Mouse (Mus musculus) forebrain, embryonic 11.5 days (tissue): ENCODE measurements around the gene Gm29094. TPM values are rescaled to one million over a fixed set of nuclear protein-coding genes. Genes with fewer than 3 reads are reported as not detected.
"Not testable (repeated sequence)": the region's sequence is repeated elsewhere in the genome, so short reads cannot be mapped to it uniquely, and the experiment has no call there.

Source experiments
- ATAC-seq: fragments of 200-750 bp; cut with Nextera tagmentation; replicated peaks from 2 replicates; pipeline ENCODE4 v1.8.0; 2017; ENCODE audit warnings: moderate TSS enrichment; ENCODE audit not compliant: low FRiP score
- DNase-seq: peaks from one replicate; pipeline ENCODE4 v3.0.0-alpha.2; 2017; ENCODE audit warnings: low spot score
- H3K27ac ChIP-seq: fragments of 300-500 bp; sonication (generic); 2 replicates; pipeline ENCODE4 v1.5.1; 2014; ENCODE audit warnings: low read depth, low read length
- H3K27me3 ChIP-seq: fragments of 300-500 bp; sonication (generic); 2 replicates; pipeline ENCODE4 v1.6.1; 2014; ENCODE audit warnings: mild to moderate bottlenecking, low read length, mixed read lengths; ENCODE audit not compliant: control insufficient read depth, insufficient read depth
- H3K36me3 ChIP-seq: fragments of 300-500 bp; sonication (generic); 2 replicates; pipeline ENCODE4 v1.6.1; 2014; ENCODE audit warnings: mild to moderate bottlenecking, low read length, moderate library complexity, mixed read lengths; ENCODE audit not compliant: control insufficient read depth, insufficient read depth
- H3K4me1 ChIP-seq: fragments of 300-500 bp; sonication (generic); replicated peaks from 2 replicates; pipeline ENCODE4 v1.6.1; 2014; ENCODE audit warnings: low read length, mixed read lengths; ENCODE audit not compliant: control insufficient read depth, insufficient read depth
- H3K4me2 ChIP-seq: fragments of 300-500 bp; sonication (generic); 2 replicates; pipeline ENCODE4 v1.6.1; 2014; ENCODE audit warnings: low read depth, mild to moderate bottlenecking, low read length, moderate library complexity, mixed read lengths; ENCODE audit not compliant: severe bottlenecking
- H3K4me3 ChIP-seq: fragments of 300-500 bp; sonication (generic); 2 replicates; pipeline ENCODE4 v1.5.1; 2014; ENCODE audit warnings: low read depth, low read length
- H3K9ac ChIP-seq: fragments of 300-500 bp; sonication (generic); 2 replicates; pipeline ENCODE4 v1.6.1; 2014; ENCODE audit warnings: low read length
- H3K9me3 ChIP-seq: fragments of 300-500 bp; sonication (generic); 2 replicates; pipeline ENCODE4 v1.6.1; 2016; ENCODE audit warnings: low read length, mixed read lengths; ENCODE audit not compliant: control insufficient read depth
- WGBS: fragments of 180-500 bp; shearing (Covaris S2); extraction: QIAGEN DNeasy Blood & Tissue Kit; methylation state at CpG from one replicate; pipeline ENCODE4 v1.1.7; 2014; 5-methylcytosine and 5-hydroxymethylcytosine counted together
- polyA plus RNA-seq: library from polyadenylated mRNA; unstranded; fragments of >200 nt; fragmentation: Nextera tagmentation; extraction: Ambion mirVana; gene quantifications from 2 replicates; pipeline ENCODE4 v1.2.1, GENCODE M21; 2014

Gm29094 gene
- polyA plus RNA-seq, 1 experiment from 2014 or later = 0.33 TPM

DNA sequence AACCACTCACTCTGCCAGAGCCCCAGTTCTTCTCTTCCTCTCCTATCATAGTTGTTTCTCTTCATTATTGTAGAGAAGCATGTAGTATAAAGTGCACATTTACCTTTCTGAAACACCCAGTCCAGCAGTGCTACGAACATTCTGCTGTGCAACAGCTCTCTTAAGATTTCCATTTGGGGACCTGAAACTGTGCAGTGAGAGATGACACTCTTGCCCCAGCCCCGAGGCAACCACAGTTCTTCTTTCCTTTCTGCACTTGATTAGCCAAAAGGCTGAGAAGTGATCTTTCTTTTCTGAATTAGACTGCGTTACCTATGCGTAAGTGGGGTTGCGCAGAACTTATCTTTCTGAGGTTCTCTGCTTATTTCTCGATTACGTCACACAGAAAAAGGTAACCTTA lies 28.9 kb downstream of the Gm29094 start:
- Histone ChIP-seq H3K36me3 (no peaks in the 10 kb centered on the region), H3K4me1 (no peaks in the 10 kb centered on the region), H3K4me2 (no peak overlapping the region), H3K27me3 (no peaks in the 10 kb centered on the region), H3K27ac (no peak overlapping the region), H3K9ac (no peak overlapping the region), H3K4me3 (no peak overlapping the region), H3K9me3 (no peaks in the 10 kb centered on the region)
- 90% methylated on average over 7 of the region's 7 CpGs for whole genome bisulfite sequencing
- ATAC-seq = no peak
- no peak for DNase-seq

GRCm38 (mm10) chr9:89230897-89231497 lies 31.8 kb downstream of the Gm29094 start:
- not testable (repeated sequence) for H3K9me3 ChIP-seq
- WGBS = 65% methylated on average over 1 of the region's 2 CpGs

DNA sequence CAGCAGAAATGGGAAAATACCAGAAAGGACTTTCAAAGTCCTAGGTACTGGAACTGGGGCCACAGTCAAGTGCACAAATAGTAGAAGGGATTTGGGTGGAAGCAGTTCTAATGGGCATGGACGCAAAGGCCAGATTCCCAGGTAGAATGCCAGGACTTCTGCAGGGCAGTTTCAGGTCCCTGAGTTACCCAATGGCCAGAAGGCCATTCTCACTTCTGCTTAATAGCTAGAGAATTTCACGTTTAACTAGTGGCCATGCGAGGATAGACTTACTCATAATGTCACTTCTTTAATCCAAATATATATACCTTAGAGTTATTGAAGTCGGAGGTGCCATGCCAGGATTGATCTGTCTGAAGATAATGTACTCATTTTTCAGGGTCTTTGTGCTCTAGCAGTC lies 38.0 kb downstream of the Gm29094 start:
- H3K27me3 ChIP-seq, H3K9me3 ChIP-seq, H3K4me2 ChIP-seq, H3K4me3 ChIP-seq, H3K27ac ChIP-seq, ATAC-seq, H3K4me1 ChIP-seq, DNase-seq, H3K9ac ChIP-seq, H3K36me3 ChIP-seq: not testable (repeated sequence)
- WGBS = 87% methylated on average over 4 of the region's 4 CpGs

More at GRCm38 (mm10) chr9:89230897-89231497, 31.8 kb downstream of the Gm29094 start:
- not testable (repeated sequence) for H3K4me1 ChIP-seq, DNase-seq, H3K4me2 ChIP-seq, H3K36me3 ChIP-seq, H3K27ac ChIP-seq, H3K9ac ChIP-seq, H3K4me3 ChIP-seq, ATAC-seq, H3K27me3 ChIP-seq

DNA sequence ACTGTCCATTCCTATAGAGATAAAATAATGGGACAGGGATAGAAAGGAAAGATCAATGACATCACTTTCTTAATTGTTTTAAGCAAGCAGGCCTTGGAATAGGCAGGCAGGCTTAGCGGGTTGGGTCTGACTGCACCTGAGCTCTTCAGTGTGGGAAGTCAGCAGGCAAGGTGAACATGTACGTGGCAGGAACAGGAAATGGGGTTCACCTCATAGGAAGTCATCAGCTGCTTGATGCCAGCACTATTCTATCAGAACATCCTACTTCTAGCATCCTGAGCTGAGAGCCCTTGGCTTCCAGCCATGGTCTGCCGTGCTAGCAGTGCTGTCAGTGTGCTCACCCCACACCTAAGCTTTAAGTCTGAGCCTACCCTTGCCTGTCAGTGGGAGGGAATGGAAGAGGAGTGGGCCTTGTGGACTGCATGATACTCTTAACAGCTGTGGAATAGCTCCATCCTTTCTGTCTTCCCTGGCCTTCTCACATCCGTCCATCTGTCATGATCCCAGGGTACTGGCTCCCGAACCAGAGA lies 39.9 kb downstream of the Gm29094 start:
- H3K9ac ChIP-seq, H3K27me3 ChIP-seq, H3K9me3 ChIP-seq, H3K36me3 ChIP-seq, H3K4me2 ChIP-seq, ATAC-seq, H3K4me1 ChIP-seq, DNase-seq, H3K4me3 ChIP-seq, H3K27ac ChIP-seq: not testable (repeated sequence)
- 94% methylated on average over 4 of the region's 5 CpGs for WGBS

GRCm38 (mm10) chr9:89240516-89241019 lies 41.4 kb downstream of the Gm29094 start:
- H3K36me3 ChIP-seq, H3K4me2 ChIP-seq, H3K4me1 ChIP-seq, DNase-seq, H3K4me3 ChIP-seq, H3K9me3 ChIP-seq, H3K9ac ChIP-seq, ATAC-seq, H3K27me3 ChIP-seq, H3K27ac ChIP-seq: not testable (repeated sequence)
- 90% methylated on average over 3 of the region's 3 CpGs for WGBS

DNA sequence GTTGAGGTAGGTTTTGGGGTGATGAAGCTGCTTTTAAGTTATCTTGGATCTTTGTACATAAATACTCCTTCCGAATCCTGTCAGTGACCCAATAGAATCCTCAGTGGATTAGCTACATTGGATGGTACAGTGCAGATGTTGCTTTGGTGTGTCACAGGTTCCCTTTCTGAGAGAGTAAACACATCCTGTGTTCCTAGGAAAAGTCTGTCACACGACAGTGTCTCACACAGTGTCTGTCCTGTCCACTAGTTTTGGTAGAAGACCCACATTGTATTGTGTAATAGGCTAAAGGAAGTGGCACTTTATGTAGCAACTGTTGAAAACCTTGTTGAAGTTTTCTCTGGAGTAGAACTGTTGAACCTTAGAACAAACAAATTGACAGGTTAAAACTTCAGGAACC lies 54.2 kb downstream of the Gm29094 start:
- Histone ChIP-seq H3K9me3 (no peaks in the 10 kb centered on the region), H3K4me2 (no peak overlapping the region), H3K36me3 (no peaks in the 10 kb centered on the region), H3K27me3 (no peaks in the 10 kb centered on the region), H3K27ac (no peak overlapping the region), H3K4me3 (no peak overlapping the region), H3K4me1 (no peaks in the 10 kb centered on the region), H3K9ac (no peak overlapping the region)
- DNase-seq (no peak), ATAC-seq (no peak)
- 89% methylated on average over 2 of the region's 2 CpGs for WGBS

DNA sequence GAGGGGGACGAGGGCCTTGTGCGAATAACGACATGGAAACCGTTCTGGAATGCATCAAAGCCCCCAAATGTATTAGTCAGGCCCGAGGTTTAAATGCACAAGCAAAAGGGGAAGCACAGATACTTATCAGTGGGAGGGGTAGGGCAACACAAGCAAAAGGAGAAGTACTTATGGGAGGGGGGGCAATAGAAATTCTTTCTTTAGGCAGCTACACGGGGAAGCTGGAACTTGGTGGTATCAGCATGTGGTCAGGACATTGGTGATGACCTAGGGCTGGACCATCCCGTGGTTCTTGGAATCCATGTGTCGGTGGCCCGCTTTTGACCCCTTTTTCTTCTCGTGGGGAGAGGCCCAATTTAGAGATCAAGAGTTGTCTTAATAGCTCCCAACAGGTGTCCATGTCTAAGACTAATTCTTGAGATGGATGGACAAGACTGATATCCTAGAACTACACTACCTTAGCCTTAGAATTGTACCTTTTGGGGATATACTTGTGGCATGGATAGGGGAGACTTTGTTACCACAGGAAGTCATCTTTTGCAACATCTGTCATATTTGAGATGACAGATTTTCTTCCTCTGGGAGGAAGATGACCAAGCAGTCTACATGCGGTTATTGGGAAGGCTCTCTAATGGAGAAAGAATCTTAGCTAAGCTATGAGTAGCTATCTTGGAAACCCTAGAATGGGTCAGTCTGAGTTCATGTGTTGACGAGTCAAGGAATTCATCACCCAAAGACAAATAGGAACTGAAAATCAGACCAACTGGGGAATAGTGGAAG lies 57.6 kb downstream of the Gm29094 start:
- no peak for DNase-seq
- Histone ChIP-seq H3K4me2 (no peak overlapping the region), H3K4me3 (no peak overlapping the region), H3K4me1 (no peaks in the 10 kb centered on the region), H3K9me3 (no peaks in the 10 kb centered on the region), H3K27ac (no peak overlapping the region), H3K36me3 (no peaks in the 10 kb centered on the region), H3K27me3 (no peaks in the 10 kb centered on the region), H3K9ac (no peak overlapping the region)
- no peak for ATAC-seq
- 90% methylated on average over 12 of the region's 12 CpGs for WGBS

GRCm38 (mm10) chr9:89263968-89264367 lies 64.8 kb downstream of the Gm29094 start:
- Histone ChIP-seq H3K9ac (no peak overlapping the region), H3K27ac (no peak overlapping the region), H3K27me3 (no peaks in the 10 kb centered on the region), H3K4me3 (no peak overlapping the region), H3K36me3 (no peaks in the 10 kb centered on the region), H3K4me1 (no peaks in the 10 kb centered on the region), H3K4me2 (no peak overlapping the region), H3K9me3 (no peaks in the 10 kb centered on the region)
- 88% methylated on average over 3 of the region's 3 CpGs for WGBS
- ATAC-seq (no peak), DNase-seq (no peak)
